Mouse (Mus musculus) E14TG2a.4 (cell line): Measurements from ENCODE around the gene Bace1.

Experiments
- H3K27me3 ChIP-seq: 2 replicates; pipeline ENCODE4 v1.6.1; 2014; ENCODE audit warnings: low read length, control low read depth; ENCODE audit not compliant: insufficient read depth
- H3K36me3 ChIP-seq: 2 replicates; pipeline ENCODE4 v1.6.1; 2014; ENCODE audit warnings: low read length, control low read depth; ENCODE audit not compliant: insufficient read depth
- H3K4me1 ChIP-seq: replicated peaks from 2 replicates; pipeline ENCODE4 v1.6.1; 2014; ENCODE audit warnings: low read depth, low read length, control low read depth
- H3K4me3 ChIP-seq: replicated peaks from 2 replicates; pipeline ENCODE4 v1.5.1; 2014; ENCODE audit warnings: mild to moderate bottlenecking, low read length
- H3K9me3 ChIP-seq: 2 replicates; pipeline ENCODE4 v1.6.1; 2014; ENCODE audit warnings: low read length, control low read depth
- CTCF ChIP-seq: conservative IDR thresholded peaks from 2 replicates; pipeline ENCODE4 v1.5.1; 2014; ENCODE audit warnings: low read length
- NANOG ChIP-seq: IDR thresholded peaks from 2 replicates; pipeline ENCODE4 v1.6.1; 2014; ENCODE audit warnings: borderline replicate concordance, low read length, mixed read lengths
- POU5F1 ChIP-seq: IDR thresholded peaks from 2 replicates; pipeline ENCODE4 v1.6.1; 2014; ENCODE audit warnings: low read length, borderline replicate concordance

Bace1 gene

DNA sequence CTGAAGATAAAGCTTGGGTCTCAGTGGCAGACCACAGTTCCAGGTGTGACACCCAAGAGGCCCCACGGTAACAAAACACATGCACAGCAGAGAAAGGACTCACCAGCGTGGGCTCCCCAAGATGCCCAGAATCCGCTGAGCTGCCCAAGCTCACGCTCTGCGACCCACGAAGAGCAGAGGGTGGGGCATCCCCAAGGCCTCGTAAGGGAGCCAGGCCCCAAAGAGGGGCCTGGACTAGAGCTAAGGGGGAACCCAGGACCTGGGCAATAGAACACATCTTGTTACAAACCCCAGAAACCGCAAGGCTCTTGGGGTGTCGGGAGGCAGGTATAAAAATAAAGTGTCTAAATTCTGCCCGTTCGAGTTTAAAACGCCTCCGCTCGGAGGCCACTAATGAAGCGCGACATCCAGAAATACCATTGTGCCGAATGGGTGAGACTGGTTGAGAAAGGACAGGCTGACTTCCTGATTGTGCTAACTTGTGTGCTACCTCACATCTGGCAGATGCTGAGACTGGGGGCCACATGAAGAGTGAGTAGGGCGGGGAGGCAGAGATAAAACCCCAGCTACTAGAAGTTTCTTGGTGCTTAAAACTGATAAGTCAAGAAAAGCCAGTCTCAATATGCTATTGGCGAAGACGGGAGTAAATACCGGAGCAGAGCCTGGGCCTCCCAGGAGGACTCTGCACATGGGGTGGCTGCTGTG lies 35.2 kb upstream of the Bace1 start:
- Histone ChIP-seq H3K9me3 (no peaks in the 10 kb centered on the region), H3K36me3 (peaks cover 24% of the 10 kb centered on the region), H3K4me1 (peaks cover 43% of the 10 kb centered on the region), H3K27me3 (no peaks in the 10 kb centered on the region), H3K4me3 (no peak overlapping the region)
- TF ChIP-seq NANOG = no peak

DNA sequence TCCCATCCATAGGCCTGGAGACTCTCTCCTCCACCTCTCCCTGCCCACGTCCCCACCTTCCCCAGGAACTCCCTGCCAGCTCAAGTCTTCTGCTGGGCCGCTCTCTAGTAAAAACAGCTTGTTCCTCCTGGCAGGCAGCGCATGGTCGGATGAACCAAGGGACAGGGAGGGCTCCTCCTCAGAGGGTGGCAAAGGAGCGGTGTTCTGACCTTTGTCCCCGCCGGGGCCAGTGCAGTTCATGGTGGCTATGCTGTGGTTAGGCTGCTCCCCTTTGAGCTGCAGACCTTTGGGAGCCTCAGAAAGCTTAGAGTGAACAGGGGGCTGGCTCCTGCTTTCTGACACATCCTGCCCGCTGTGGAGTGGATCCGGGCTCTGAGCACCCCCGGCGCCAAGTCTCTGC lies 31.5 kb upstream of the Bace1 start:
- H3K36me3 ChIP-seq = peaks cover 5% of the 10 kb centered on the region
- no peaks in the 10 kb centered on the region for H3K27me3 ChIP-seq
- no peaks in the 10 kb centered on the region for H3K9me3 ChIP-seq
- peaks cover 38% of the 10 kb centered on the region for H3K4me1 ChIP-seq
- peak overlapping the region; percentile 72 for H3K4me3 ChIP-seq
- no peak for TF ChIP-seq POU5F1
- TF ChIP-seq NANOG = no peak
- no peak for TF ChIP-seq CTCF

DNA sequence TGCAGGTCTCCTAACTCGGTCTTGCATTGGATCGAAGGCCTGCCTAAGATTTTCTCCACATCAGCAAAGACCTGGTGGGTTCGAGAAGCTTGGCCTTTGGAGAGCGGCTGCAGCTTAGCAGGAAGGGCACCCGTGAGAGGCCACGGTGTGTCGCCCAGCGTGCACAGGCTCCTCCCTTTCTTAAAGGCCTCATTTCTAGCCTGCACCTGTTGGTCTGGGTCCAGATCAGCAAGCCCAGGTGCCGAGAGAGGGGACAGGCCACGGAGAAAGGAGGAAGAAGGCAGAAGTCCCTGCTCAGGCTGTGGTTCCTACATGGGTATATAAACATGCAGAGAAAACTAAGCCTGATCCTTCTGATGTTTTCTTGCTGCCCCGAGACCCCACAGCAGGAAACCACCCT lies 31.0 kb upstream of the Bace1 start:
- Histone ChIP-seq H3K4me3 (peak overlapping the region; percentile 72), H3K4me1 (peaks cover 38% of the 10 kb centered on the region), H3K36me3 (peaks cover 3% of the 10 kb centered on the region), H3K9me3 (no peaks in the 10 kb centered on the region), H3K27me3 (no peaks in the 10 kb centered on the region)
- TF ChIP-seq POU5F1 = no peak
- TF ChIP-seq CTCF = no peak
- no peak for TF ChIP-seq NANOG

DNA sequence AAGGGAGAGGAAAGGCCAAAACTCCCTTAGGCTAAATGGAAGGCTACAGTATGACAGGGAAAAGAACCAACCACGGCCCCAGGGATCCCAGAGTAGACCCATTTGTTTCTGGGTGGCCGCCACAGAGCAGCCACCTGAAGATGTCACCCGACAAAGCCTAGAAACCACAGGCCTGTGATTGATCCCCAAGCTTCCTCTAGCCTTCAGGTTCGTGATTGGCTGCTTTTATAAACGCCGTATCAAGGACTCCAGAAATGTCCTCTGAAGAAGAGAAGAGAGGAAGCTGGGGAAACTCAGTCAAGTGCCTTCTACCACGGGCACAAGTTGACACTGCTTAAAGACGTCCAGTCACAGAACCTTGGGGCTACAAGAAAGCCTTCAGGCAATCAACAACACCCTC lies 30.6 kb upstream of the Bace1 start:
- Histone ChIP-seq H3K4me3 (no peak overlapping the region), H3K36me3 (no peaks in the 10 kb centered on the region; the same call in 1 of the 2 replicates), H3K9me3 (no peaks in the 10 kb centered on the region), H3K27me3 (no peaks in the 10 kb centered on the region), H3K4me1 (peaks cover 38% of the 10 kb centered on the region)
- TF ChIP-seq POU5F1 (no peak), NANOG (no peak), CTCF (no peak)

DNA sequence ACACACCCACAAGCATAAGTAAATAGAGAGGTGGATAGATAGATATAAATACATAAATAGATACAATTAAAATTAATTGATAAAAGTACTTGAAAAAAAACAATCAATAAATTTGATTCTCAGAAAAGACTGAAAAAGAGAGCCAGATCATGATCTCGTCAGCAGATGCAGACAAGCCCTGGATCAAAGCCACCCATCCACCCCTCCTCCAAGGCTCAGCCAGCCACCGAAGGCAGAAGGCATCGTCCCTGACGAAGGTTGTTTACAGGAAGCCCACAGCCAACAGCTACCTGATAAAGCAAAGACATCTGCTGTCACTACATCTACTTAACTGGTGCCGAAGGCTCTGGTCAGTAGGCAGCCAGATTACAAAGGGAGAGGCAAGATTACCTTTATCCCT lies 26.4 kb upstream of the Bace1 start:
- no peak overlapping the region for H3K4me3 ChIP-seq
- TF ChIP-seq POU5F1 (no peak), CTCF (no peak), NANOG (no peak)
- no peaks in the 10 kb centered on the region for H3K27me3 ChIP-seq

DNA sequence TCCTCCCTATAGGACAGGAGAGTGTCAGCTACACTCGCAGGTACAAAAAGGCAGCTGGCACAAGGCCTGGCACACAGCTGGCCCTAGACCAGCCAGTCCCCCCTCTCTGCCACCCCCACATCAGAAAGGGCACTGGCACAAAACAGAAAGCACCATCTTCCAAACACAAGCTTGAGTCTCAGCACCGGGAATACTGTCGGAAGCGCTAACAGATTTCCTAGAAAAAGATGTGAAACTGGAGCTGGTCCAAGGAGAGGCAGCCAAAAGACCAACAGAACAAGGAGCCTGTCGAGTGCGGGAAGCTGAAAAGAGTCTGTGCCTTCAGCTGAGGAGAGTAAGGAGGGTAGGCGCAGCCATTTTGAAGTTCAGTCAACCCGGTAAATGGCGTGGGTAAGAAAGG lies 23.3 kb upstream of the Bace1 start:
- Histone ChIP-seq H3K4me3 (no peak overlapping the region), H3K9me3 (no peaks in the 10 kb centered on the region), H3K36me3 (peaks cover 13% of the 10 kb centered on the region; the same call in 1 of the 2 replicates), H3K27me3 (no peaks in the 10 kb centered on the region), H3K4me1 (peaks cover 14% of the 10 kb centered on the region)
- TF ChIP-seq POU5F1 (no peak), CTCF (no peak), NANOG (no peak)

More for the DNA sequence above, 26.4 kb upstream of the Bace1 start:
- Histone ChIP-seq H3K4me1 (peaks cover 25% of the 10 kb centered on the region), H3K36me3 (peaks cover 6% of the 10 kb centered on the region), H3K9me3 (no peaks in the 10 kb centered on the region)

DNA sequence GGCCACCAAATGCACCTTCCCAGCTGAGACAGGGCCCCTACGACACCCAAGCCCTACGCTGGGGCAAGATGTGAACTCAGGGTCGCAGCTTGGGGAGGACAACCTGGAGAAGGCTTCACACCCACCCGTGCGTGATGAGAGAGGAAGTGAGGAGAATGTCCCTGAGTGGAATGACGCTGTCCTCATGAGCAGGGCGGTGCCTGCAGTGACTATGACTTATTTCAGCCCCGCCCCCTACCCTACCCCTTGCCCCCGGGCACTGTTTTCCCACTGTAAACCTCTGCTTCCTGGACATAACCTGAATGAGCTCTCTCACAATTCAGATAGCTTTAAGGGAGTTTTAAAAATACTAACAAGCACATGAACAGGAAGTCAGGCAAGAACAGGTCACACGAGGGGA lies 22.9 kb upstream of the Bace1 start:
- Histone ChIP-seq H3K4me3 (no peak overlapping the region), H3K27me3 (no peaks in the 10 kb centered on the region), H3K36me3 (peaks cover 13% of the 10 kb centered on the region; the same call in 1 of the 2 replicates), H3K9me3 (no peaks in the 10 kb centered on the region), H3K4me1 (peaks cover 13% of the 10 kb centered on the region)
- TF ChIP-seq POU5F1 (no peak), NANOG (no peak), CTCF (no peak)

DNA sequence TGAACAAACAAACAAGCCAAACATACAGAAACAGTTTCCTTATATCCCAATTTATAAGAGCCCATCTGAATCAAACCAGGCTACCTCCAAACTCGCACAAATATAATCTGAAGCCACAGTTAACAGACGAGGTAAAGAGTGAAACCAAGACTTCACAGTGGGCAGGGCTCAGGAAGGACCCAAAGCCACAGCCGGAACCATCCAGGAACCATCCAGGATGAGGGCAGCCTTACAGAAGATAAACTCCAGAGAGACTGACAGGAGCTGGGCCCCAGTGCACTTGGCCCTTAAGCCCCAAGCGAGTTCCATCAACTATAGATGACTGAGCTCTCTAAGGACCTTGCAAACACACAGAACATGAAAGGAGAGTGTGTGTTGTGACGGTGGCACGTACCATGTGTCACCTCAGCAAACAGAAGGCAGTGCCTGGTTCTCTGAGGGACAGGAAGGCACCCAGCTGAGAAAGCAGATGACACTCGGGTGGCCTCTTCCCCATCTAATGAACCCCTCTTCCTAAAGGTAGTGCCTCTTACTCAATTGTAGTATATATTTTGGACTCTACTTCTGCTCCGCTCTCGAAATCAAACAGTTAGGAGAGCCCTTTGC lies 19.9 kb upstream of the Bace1 start:
- no peak for TF ChIP-seq CTCF
- TF ChIP-seq POU5F1 = no peak
- TF ChIP-seq NANOG = no peak
- peaks cover 26% of the 10 kb centered on the region for H3K36me3 ChIP-seq
- H3K4me3 ChIP-seq = no peak overlapping the region
- no peaks in the 10 kb centered on the region for H3K27me3 ChIP-seq
- H3K9me3 ChIP-seq = no peaks in the 10 kb centered on the region
- H3K4me1 ChIP-seq = peaks cover 16% of the 10 kb centered on the region

DNA sequence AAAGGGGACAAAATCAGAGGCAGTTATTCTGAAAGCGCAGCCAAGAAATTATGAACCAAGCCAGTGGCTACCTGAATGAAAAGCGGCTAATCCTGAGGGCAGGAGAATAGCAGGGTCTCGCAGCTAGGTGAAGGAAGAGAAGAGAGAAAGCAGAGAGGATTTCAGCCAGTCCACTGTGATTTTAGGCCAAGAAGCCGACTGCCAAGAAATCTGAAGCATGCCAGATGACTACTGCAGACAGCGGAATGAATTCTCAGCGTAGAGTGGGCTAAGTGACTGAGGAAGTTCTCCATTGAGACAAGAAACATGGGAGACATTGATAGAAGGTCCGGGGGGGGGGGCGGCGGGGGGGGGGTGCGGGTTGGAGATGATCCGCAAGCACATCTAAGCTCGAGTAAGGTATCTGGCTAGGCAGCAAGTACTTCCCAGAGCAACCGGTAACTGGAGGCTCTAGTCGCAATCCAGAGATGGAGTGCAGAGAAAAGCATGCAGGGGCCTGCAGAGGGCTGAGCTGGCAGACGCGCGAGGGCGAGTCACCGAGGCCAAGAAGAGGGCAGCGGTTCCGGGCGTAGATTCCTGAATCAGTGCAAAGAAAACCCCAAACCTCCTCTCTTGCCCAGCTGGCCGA lies 10.6 kb upstream of the Bace1 start:
- no peaks in the 10 kb centered on the region for H3K9me3 ChIP-seq
- no peaks in the 10 kb centered on the region for H3K36me3 ChIP-seq
- TF ChIP-seq CTCF (no peak), POU5F1 (no peak), NANOG (no peak)
- H3K27me3 ChIP-seq = no peaks in the 10 kb centered on the region
- peak overlapping the region; percentile 90 for H3K4me3 ChIP-seq
- H3K4me1 ChIP-seq = peaks cover 15% of the 10 kb centered on the region
